Mouse (Mus musculus): Measurements from ENCODE around the gene 1700028J19Rik. TPM values are rescaled to one million over a fixed set of nuclear protein-coding genes. Genes with fewer than 3 reads are reported as not detected.

The 1700028J19Rik gene
- total and polyA plus RNA-seq, 3 experiments: 0.62 to 1.2 TPM; not detected in 1

GRCm38 (mm10) chr7:44246055-44246983, at the start of gene 1700028J19Rik, which contains the start of gene 2410002F23Rik (continued):
- TF ChIP-seq TCF12 (IDR thresholded peaks at IDR 0.05; ENCODE audit: low read depth, low read length): 0 out of 2 replicates have a peak, but pooled peaks have one; percentile 17

GRCm38 (mm10) chr7:44291418-44291817, 44.9 kb upstream of the 1700028J19Rik start:
- TF ChIP-seq ZKSCAN1 (IDR thresholded peaks at IDR 0.05; ENCODE audit: low read depth, low read length) (no peak), SMC3 (IDR thresholded peaks at IDR 0.05; ENCODE audit: low read depth, low read length) (no peak), NRF1 (IDR thresholded peaks at IDR 0.05; ENCODE audit: insufficient read depth, low read depth, low read length, poor library complexity, severe bottlenecking) (no peak), RAD21 (IDR thresholded peaks at IDR 0.05; ENCODE audit: low read depth, low read length) (no peak), ZNF384 (IDR thresholded peaks at IDR 0.05; ENCODE audit: low read depth, low read length) (no peak), E2F4 (IDR thresholded peaks at IDR 0.05; ENCODE audit: borderline replicate concordance, low read depth, low read length) (no peak), MEF2A (IDR thresholded peaks at IDR 0.05; ENCODE audit: extremely low read depth, insufficient replicate concordance, low read depth, low read length, poor library complexity, severe bottlenecking) (no peak), MXI1 (IDR thresholded peaks at IDR 0.05; ENCODE audit: low read depth, low read length) (no peak), NELFE (IDR thresholded peaks at IDR 0.05; ENCODE audit: low read depth, low read length) (no peak)
- Histone ChIP-seq H3K79me2 (ENCODE audit: control insufficient read depth, insufficient read depth, low read length, poor library complexity) (no peaks in the 10 kb centered on the region), H3K27ac (ENCODE audit: control insufficient read depth, low read depth, low read length) (no peak overlapping the region), H3K9ac (ENCODE audit: control insufficient read depth, low read depth, low read length, poor library complexity, severe bottlenecking) (no peak overlapping the region), H3K36me3 (ENCODE audit: control insufficient read depth in 1 of 2, insufficient read depth in 2 of 2, low read length in 2 of 2) (no peaks in the 10 kb centered on the region), H3K4me1 (ENCODE audit: control insufficient read depth in 1 of 2, insufficient read depth in 2 of 2, low read length in 2 of 2) (no peaks in the 10 kb centered on the region), H3K27me3 (ENCODE audit: control insufficient read depth in 1 of 2, insufficient read depth in 2 of 2, low read length in 2 of 2) (no peaks in the 10 kb centered on the region), H3K9me3 (replicated peaks; ENCODE audit: insufficient read depth, low read length) (no peaks in the 10 kb centered on the region), H3K4me3 (ENCODE audit: control insufficient read depth in 1 of 2, insufficient read depth in 1 of 2, low read depth in 2 of 2, low read length in 2 of 2) (no peak overlapping the region)
- DNase-seq (ENCODE audit: low read depth, low spot score): no peak

GRCm38 (mm10) chr7:44290986-44291385, 44.5 kb upstream of the 1700028J19Rik start:
- DNase-seq (ENCODE audit: low read depth, low spot score): no peak
- Histone ChIP-seq H3K27ac (ENCODE audit: control insufficient read depth, low read depth, low read length) (no peak overlapping the region), H3K4me3 (ENCODE audit: control insufficient read depth in 1 of 2, insufficient read depth in 1 of 2, low read depth in 2 of 2, low read length in 2 of 2) (no peak overlapping the region), H3K9ac (ENCODE audit: control insufficient read depth, low read depth, low read length, poor library complexity, severe bottlenecking) (no peak overlapping the region), H3K9me3 (replicated peaks; ENCODE audit: insufficient read depth, low read length) (no peaks in the 10 kb centered on the region), H3K36me3 (ENCODE audit: control insufficient read depth in 1 of 2, insufficient read depth in 2 of 2, low read length in 2 of 2) (no peaks in the 10 kb centered on the region), H3K27me3 (ENCODE audit: control insufficient read depth in 1 of 2, insufficient read depth in 2 of 2, low read length in 2 of 2) (no peaks in the 10 kb centered on the region), H3K79me2 (ENCODE audit: control insufficient read depth, insufficient read depth, low read length, poor library complexity) (no peaks in the 10 kb centered on the region), H3K4me1 (ENCODE audit: control insufficient read depth in 1 of 2, insufficient read depth in 2 of 2, low read length in 2 of 2) (no peaks in the 10 kb centered on the region)
- TF ChIP-seq MYC (IDR thresholded peaks at IDR 0.05; ENCODE audit: low read depth, low read length) (no peak), POLR2AphosphoS5 (IDR thresholded peaks at IDR 0.05; ENCODE audit: borderline replicate concordance, low read depth, low read length) (no peak), MEF2A (IDR thresholded peaks at IDR 0.05; ENCODE audit: extremely low read depth, insufficient replicate concordance, low read depth, low read length, poor library complexity, severe bottlenecking) (no peak), CHD1 (IDR thresholded peaks at IDR 0.05; ENCODE audit: low read depth, low read length) (no peak), ZC3H11A (IDR thresholded peaks at IDR 0.05; ENCODE audit: low read depth, low read length) (no peak)

Data from MEL (cell line).